Mouse (Mus musculus) embryonic facial prominence, embryonic 14.5 days (tissue): Measurements from ENCODE around the gene Slc9a5. TPM values are rescaled to one million over a fixed set of nuclear protein-coding genes. Genes with fewer than 3 reads are reported as not detected.

Experiments
- ATAC-seq: fragments of 200-750 bp; cut with Nextera tagmentation; 2 replicates; pipeline ENCODE4 v1.8.0; 2017; ENCODE audit warnings: low read depth, moderate number of reproducible peaks, moderate TSS enrichment
- DNase-seq: peaks from one replicate; pipeline ENCODE4 v3.0.0-alpha.2; 2015; ENCODE audit warnings: low spot score
- H3K27ac ChIP-seq: fragments of 300-500 bp; sonication (generic); replicated peaks from 2 replicates; pipeline ENCODE4 v1.5.1; 2014; ENCODE audit warnings: low read depth, mild to moderate bottlenecking, low read length, moderate library complexity
- H3K27me3 ChIP-seq: fragments of 300-500 bp; sonication (generic); replicated peaks from 2 replicates; pipeline ENCODE4 v1.6.1; 2014; ENCODE audit warnings: low read length; ENCODE audit not compliant: control insufficient read depth, insufficient read depth
- H3K36me3 ChIP-seq: fragments of 300-500 bp; sonication (generic); 2 replicates; pipeline ENCODE4 v1.6.1; 2014; ENCODE audit warnings: low read length, mixed read lengths; ENCODE audit not compliant: control insufficient read depth, insufficient read depth
- H3K4me1 ChIP-seq: fragments of 300-500 bp; sonication (generic); 2 replicates; pipeline ENCODE4 v1.6.1; 2014; ENCODE audit warnings: antibody characterized with exemption, low read length; ENCODE audit not compliant: control insufficient read depth, insufficient read depth
- H3K4me2 ChIP-seq: fragments of 300-500 bp; sonication (generic); 2 replicates; pipeline ENCODE4 v1.6.1; 2014; ENCODE audit warnings: low read depth, mild to moderate bottlenecking, low read length, moderate library complexity, mixed read lengths
- H3K4me3 ChIP-seq: fragments of 300-500 bp; sonication (generic); 2 replicates; pipeline ENCODE4 v1.5.1; 2014; ENCODE audit warnings: low read depth, mild to moderate bottlenecking, low read length
- H3K9ac ChIP-seq: fragments of 300-500 bp; sonication (generic); 2 replicates; pipeline ENCODE4 v1.6.1; 2014; ENCODE audit warnings: low read depth, mild to moderate bottlenecking, low read length, moderate library complexity, mixed read lengths
- H3K9me3 ChIP-seq: fragments of 300-500 bp; sonication (generic); 2 replicates; pipeline ENCODE4 v1.6.1; 2016; ENCODE audit warnings: low read length; ENCODE audit not compliant: control insufficient read depth
- WGBS: fragments of 180-500 bp; shearing (Covaris S2); extraction: QIAGEN DNeasy Blood & Tissue Kit; methylation state at CpG from one replicate; pipeline ENCODE4 v1.1.7; 2014; 5-methylcytosine and 5-hydroxymethylcytosine counted together
- polyA plus RNA-seq: library from polyadenylated mRNA; unstranded; fragments of >200 nt; fragmentation: Nextera tagmentation; extraction: Ambion mirVana; gene quantifications from 2 replicates; pipeline ENCODE4 v1.2.1, GENCODE M21; 2014

Slc9a5 gene
- polyA plus RNA-seq, 1 experiment from 2014 or later = 3.0 TPM

GRCm38 (mm10) chr8:105345061-105345975 is 3.3 kb upstream of the Slc9a5 start:
- H3K27me3 ChIP-seq = no peaks in the 10 kb centered on the region
- H3K9me3 ChIP-seq = no peaks in the 10 kb centered on the region
- H3K27ac ChIP-seq = peak overlapping the region; percentile 28; the same call in 1 of the 2 replicates
- H3K4me1 ChIP-seq = peaks cover 22% of the 10 kb centered on the region
- H3K9ac ChIP-seq = peak overlapping the region; percentile 30; the same call in 1 of the 2 replicates
- ATAC-seq (no peak), DNase-seq (peak; percentile 53)
- 44% methylated on average over 7 of the region's 7 CpGs for WGBS
- peak overlapping the region; percentile 98 for H3K4me2 ChIP-seq
- no peaks in the 10 kb centered on the region for H3K36me3 ChIP-seq
- no peak overlapping the region for H3K4me3 ChIP-seq

GRCm38 (mm10) chr8:105346611-105347427 is 1.8 kb upstream of the Slc9a5 start:
- peak; percentile 57 for DNase-seq
- Histone ChIP-seq H3K4me2 (peak overlapping the region; percentile 98), H3K9ac (peak overlapping the region; percentile 57), H3K27me3 (no peaks in the 10 kb centered on the region), H3K4me3 (peak overlapping the region; percentile 51), H3K9me3 (no peaks in the 10 kb centered on the region), H3K27ac (peak overlapping the region; percentile 65), H3K36me3 (no peaks in the 10 kb centered on the region), H3K4me1 (peaks cover 24% of the 10 kb centered on the region)
- 1% methylated on average over 23 of the region's 34 CpGs for WGBS
- peak; percentile 10 for ATAC-seq

- no peaks in the 10 kb centered on the region for H3K27me3 ChIP-seq
- H3K9ac ChIP-seq = peak within 1 kb of the TSS; percentile 81
- ATAC-seq (peak; percentile 91), DNase-seq (peak; percentile 98)
- under 1% methylated on average over 35 of the region's 53 CpGs for WGBS
- no peaks in the 10 kb centered on the region for H3K36me3 ChIP-seq
- H3K4me2 ChIP-seq = peak within 1 kb of the TSS; percentile 98
- H3K9me3 ChIP-seq = no peaks in the 10 kb centered on the region
- peaks cover 24% of the 10 kb centered on the region for H3K4me1 ChIP-seq
- H3K4me3 ChIP-seq = peak within 1 kb of the TSS; percentile 51
- peak within 1 kb of the TSS; percentile 79 for H3K27ac ChIP-seq
These were observed 1.0 kb upstream of the Slc9a5 start, which contains the start of gene Fhod1 for GRCm38 (mm10) chr8:105347428-105348221. Gene Fhod1 (minus strand): TSS chr8:105347953.

GRCm38 (mm10) chr8:105349096-105349771 is 591 bp downstream of the Slc9a5 start:
- H3K9me3 ChIP-seq = no peaks in the 10 kb centered on the region
- 3% methylated on average over 16 of the region's 48 CpGs for WGBS
- H3K4me1 ChIP-seq = peaks cover 24% of the 10 kb centered on the region
- H3K4me2 ChIP-seq = peak overlapping the region; percentile 98
- peak overlapping the region; percentile 51 for H3K4me3 ChIP-seq
- H3K9ac ChIP-seq = peak overlapping the region; percentile 81
- peak overlapping the region; percentile 79 for H3K27ac ChIP-seq
- no peaks in the 10 kb centered on the region for H3K27me3 ChIP-seq
- H3K36me3 ChIP-seq = no peaks in the 10 kb centered on the region
- DNase-seq (no peak), ATAC-seq (no peak)

- ATAC-seq (no peak), DNase-seq (no peak)
- Histone ChIP-seq H3K27me3 (no peaks in the 10 kb centered on the region), H3K4me2 (peak overlapping the region; percentile 98), H3K27ac (no peak overlapping the region), H3K9me3 (no peaks in the 10 kb centered on the region), H3K36me3 (no peaks in the 10 kb centered on the region), H3K4me1 (peaks cover 20% of the 10 kb centered on the region), H3K9ac (no peak overlapping the region), H3K4me3 (peak overlapping the region; percentile 51; the same call in 1 of the 2 replicates)
- 33% methylated on average over 7 of the region's 7 CpGs for WGBS
These were observed 1.5 kb downstream of the Slc9a5 start for GRCm38 (mm10) chr8:105350186-105350585.

- WGBS = 71% methylated on average over 8 of the region's 8 CpGs
- 0 out of 2 replicates have a peak, but pooled peaks cover 3% of the 10 kb centered on the region for H3K36me3 ChIP-seq
- H3K4me3 ChIP-seq = no peak overlapping the region
- no peak overlapping the region for H3K27ac ChIP-seq
- H3K4me1 ChIP-seq = 0 out of 2 replicates have a peak, but pooled peaks cover 3% of the 10 kb centered on the region
- no peak overlapping the region for H3K4me2 ChIP-seq
- H3K27me3 ChIP-seq = no peaks in the 10 kb centered on the region
- H3K9me3 ChIP-seq = no peaks in the 10 kb centered on the region
- DNase-seq = no peak
- no peak overlapping the region for H3K9ac ChIP-seq
- ATAC-seq = no peak
These were observed 5.0 kb downstream of the Slc9a5 start for GRCm38 (mm10) chr8:105353583-105354135.

- Histone ChIP-seq H3K27ac (no peak overlapping the region), H3K9ac (0 out of 2 replicates have a peak overlapping the region, but pooled peaks have one; percentile 0), H3K4me3 (no peak overlapping the region), H3K4me2 (no peak overlapping the region), H3K36me3 (0 out of 2 replicates have a peak, but pooled peaks cover 3% of the 10 kb centered on the region), H3K27me3 (no peaks in the 10 kb centered on the region), H3K9me3 (no peaks in the 10 kb centered on the region), H3K4me1 (0 out of 2 replicates have a peak, but pooled peaks cover 3% of the 10 kb centered on the region)
- no peak for DNase-seq
- ATAC-seq = no peak
- 85% methylated on average over 4 of the region's 4 CpGs for WGBS
These were observed 5.9 kb downstream of the Slc9a5 start for GRCm38 (mm10) chr8:105354549-105354948.
